Comparison of ENCODE assay signal across 10 mouse cellular contexts in genomic region chr7:64424861-64425260, GRCm38 (mm10). TPM values are rescaled to one million over a fixed set of nuclear protein-coding genes. Genes with fewer than 3 reads are reported as not detected.
DNase-seq lines count a peak whose midpoint lies in the region; ATAC-seq lines count a peak whose summit lies in the region.
"Had no signal": no experiment of that assay in that cellular context is flagged by ENCODE, and none has a peak within 500 bp of the region (broad histone marks: within the 10 kb centered on the region; RNA-seq: fewer than 3 reads in every experiment).

No protein-coding gene starts in this region.

- no peaks in the 10 kb centered on the region for H3K27me3 ChIP-seq in embryonic facial prominence, embryonic 14.5 days (replicated peaks; ENCODE audit: control insufficient read depth, insufficient read depth, low read length)
- H3K27me3 ChIP-seq: neural tube, embryonic 13.5 days had no signal

- H3K4me3 ChIP-seq in embryonic facial prominence, embryonic 14.5 days (ENCODE audit: low read depth, low read length), result no peak overlapping the region
- H3K4me3 ChIP-seq: erythroblast, embryonic 14.5 days; neural tube, embryonic 13.5 days had no signal

- WGBS in embryonic facial prominence, embryonic 14.5 days, result 53% methylated on average over 5 of the region's 5 CpGs

- no peak overlapping the region for H3K4me2 ChIP-seq in embryonic facial prominence, embryonic 14.5 days (ENCODE audit: low read depth, low read length)
- H3K4me2 ChIP-seq: neural tube, embryonic 13.5 days had no signal

- H3K27ac ChIP-seq in embryonic facial prominence, embryonic 14.5 days (replicated peaks; ENCODE audit: low read depth, low read length), result no peak overlapping the region
- H3K27ac ChIP-seq: neural tube, embryonic 13.5 days had no signal

- H3K4me1 ChIP-seq in embryonic facial prominence, embryonic 14.5 days (ENCODE audit: control insufficient read depth, insufficient read depth, low read length), result no peaks in the 10 kb centered on the region
- H3K4me1 ChIP-seq: neural tube, embryonic 13.5 days had no signal

- H3K36me3 ChIP-seq in embryonic facial prominence, embryonic 14.5 days (ENCODE audit: control insufficient read depth, insufficient read depth, low read length), result no peaks in the 10 kb centered on the region
- H3K36me3 ChIP-seq: neural tube, embryonic 13.5 days had no signal

- H3K9ac ChIP-seq in embryonic facial prominence, embryonic 14.5 days (ENCODE audit: low read depth, low read length), result no peak overlapping the region
- H3K9ac ChIP-seq: neural tube, embryonic 13.5 days had no signal

- ATAC-seq in embryonic facial prominence, embryonic 14.5 days (ENCODE audit: low read depth), result no peak
- ATAC-seq in megakaryocyte progenitor cell, adult 5-6 weeks (replicated peaks; ENCODE audit: poor library complexity), result no peak

- no peaks in the 10 kb centered on the region for H3K9me3 ChIP-seq in embryonic facial prominence, embryonic 14.5 days (ENCODE audit: control insufficient read depth, low read length)
- H3K9me3 ChIP-seq: neural tube, embryonic 13.5 days had no signal

- DNase-seq in embryo, embryonic 11 days, result peak; percentile 24
- DNase-seq in embryo, embryonic 10.5 days (ENCODE audit: low spot score), result no peak
- DNase-seq in layer of hippocampus, adult 11-12 months (ENCODE audit: low spot score), result peak; percentile 14
- DNase-seq in layer of hippocampus, postnatal 14 days (ENCODE audit: low spot score in 2 of 2), result no peak
- peak; percentile 25 for DNase-seq in ZHBTc4 (ENCODE audit: low read depth, low spot score)
- peak; percentile 10 for DNase-seq in embryonic facial prominence, embryonic 14.5 days (ENCODE audit: low spot score)
- no peak for DNase-seq in ovary, adult 18-20 months (ENCODE audit: low spot score)

RNA-seq across cellular contexts. Expression of gene Mcee, which starts 32.5 kb away (rescaled TPM):
- total RNA-seq in layer of hippocampus, postnatal 14 days (2021), result 10 to 100 TPM; 45.3 to 60.0 TPM
- polyA plus RNA-seq in embryonic facial prominence, embryonic 14.5 days (2014; fragmentation: Nextera tagmentation; extraction: Ambion mirVana), result 62.3 and 74.1 TPM in 2 replicates
- 98.9 and 122 TPM in 2 replicates for total RNA-seq in megakaryocyte progenitor cell, adult 5-6 weeks (2015)
- total RNA-seq in megakaryocyte progenitor cell, adult 5-6 weeks (2017), result 145 and 155 TPM in 2 replicates

RNA-seq across cellular contexts. Expression of gene Mphosph10, which starts 32.8 kb away (rescaled TPM):
- 10 to 100 TPM; 20.6 to 23.9 TPM for total RNA-seq in layer of hippocampus, postnatal 14 days (2021)
- polyA plus RNA-seq in embryonic facial prominence, embryonic 14.5 days (2014; fragmentation: Nextera tagmentation; extraction: Ambion mirVana), result 35.4 and 36.1 TPM in 2 replicates
- 99.9 and 108 TPM in 2 replicates for total RNA-seq in megakaryocyte progenitor cell, adult 5-6 weeks (2015)
- 130 and 173 TPM in 2 replicates for total RNA-seq in megakaryocyte progenitor cell, adult 5-6 weeks (2017)

RNA-seq across cellular contexts. Expression of gene Fan1, which starts 51.0 kb away (rescaled TPM):
- total RNA-seq in layer of hippocampus, postnatal 14 days (2021), result 10 to 100 TPM; 10.4 to 12.1 TPM
- 4.0 and 5.0 TPM in 2 replicates for polyA plus RNA-seq in embryonic facial prominence, embryonic 14.5 days (2014; fragmentation: Nextera tagmentation; extraction: Ambion mirVana)
- total RNA-seq in megakaryocyte progenitor cell, adult 5-6 weeks (2015), result 1.9 and 3.2 TPM in 2 replicates
- total RNA-seq in megakaryocyte progenitor cell, adult 5-6 weeks (2017), result 4.8 and 5.0 TPM in 2 replicates

Comparison
In these comparisons a context has a peak if more than half of its experiments do, and no peak if none do; other contexts are left out.
1. DNase-seq: peak in embryo, embryonic 11 days (single experiment), layer of hippocampus, adult 11-12 months (single experiment), ZHBTc4 (single experiment) and embryonic facial prominence, embryonic 14.5 days (single experiment); none in embryo, embryonic 10.5 days (single experiment), layer of hippocampus, postnatal 14 days (0 of 2) and ovary, adult 18-20 months (single experiment).
2. RNA of gene Mphosph10, which starts 32.8 kb away (total RNA-seq): 99.9 to 173 TPM in megakaryocyte progenitor cell, adult 5-6 weeks; 20.6 to 23.9 TPM in layer of hippocampus, postnatal 14 days; every median in the first group is over 4 times any median in the second.